Mouse (Mus musculus) lung, embryonic 16.5 days (tissue): ENCODE results near the gene Ms4a4b. TPM values are rescaled to one million over a fixed set of nuclear protein-coding genes. Genes with fewer than 3 reads are reported as not detected.
"Not testable (repeated sequence)": the region's sequence is repeated elsewhere in the genome, so short reads cannot be mapped to it uniquely, and the experiment has no call there.

Source experiments
- ATAC-seq: fragments of 200-750 bp; cut with Nextera tagmentation; 2 replicates; pipeline ENCODE4 v1.8.0; 2017; ENCODE audit warnings: low read depth, mild to moderate bottlenecking, moderate library complexity
- H3K27ac ChIP-seq: fragments of 300-500 bp; sonication (generic); 2 replicates; pipeline ENCODE4 v1.5.1; 2014; ENCODE audit warnings: mild to moderate bottlenecking, control low read depth, low read length
- H3K27me3 ChIP-seq: fragments of 300-500 bp; sonication (generic); 2 replicates; pipeline ENCODE4 v1.6.1; 2014; ENCODE audit warnings: low read depth, low read length, mixed read lengths; ENCODE audit not compliant: control insufficient read depth, insufficient read depth
- H3K36me3 ChIP-seq: fragments of 300-500 bp; sonication (generic); 2 replicates; pipeline ENCODE4 v1.6.1; 2014; ENCODE audit warnings: low read length; ENCODE audit not compliant: control insufficient read depth, insufficient read depth
- H3K4me1 ChIP-seq: fragments of 300-500 bp; sonication (generic); replicated peaks from 2 replicates; pipeline ENCODE4 v1.6.1; 2014; ENCODE audit warnings: low read length, mixed read lengths; ENCODE audit not compliant: control insufficient read depth, insufficient read depth
- H3K4me2 ChIP-seq: fragments of 300-500 bp; sonication (generic); 2 replicates; pipeline ENCODE4 v1.6.1; 2014; ENCODE audit warnings: low read depth, low read length, control low read depth
- H3K4me3 ChIP-seq: fragments of 300-500 bp; sonication (generic); 2 replicates; pipeline ENCODE4 v1.5.1; 2014; ENCODE audit warnings: mild to moderate bottlenecking, low read length, control low read depth
- H3K9ac ChIP-seq: fragments of 300-500 bp; sonication (generic); 2 replicates; pipeline ENCODE4 v1.6.1; 2014; ENCODE audit warnings: low read length, control low read depth
- H3K9me3 ChIP-seq: fragments of 300-500 bp; sonication (generic); 2 replicates; pipeline ENCODE4 v1.6.1; 2016; ENCODE audit warnings: low read length; ENCODE audit not compliant: control insufficient read depth
- WGBS: fragments of 180-500 bp; shearing (Covaris S2); extraction: QIAGEN DNeasy Blood & Tissue Kit; methylation state at CpG from one replicate; pipeline ENCODE4 v1.1.7; 2014; 5-methylcytosine and 5-hydroxymethylcytosine counted together
- polyA plus RNA-seq: library from polyadenylated mRNA; unstranded; fragments of >200 nt; fragmentation: Nextera tagmentation; extraction: Ambion mirVana; gene quantifications from 2 replicates; pipeline ENCODE4 v1.2.1, GENCODE M21; 2015

The Ms4a4b gene
- polyA plus RNA-seq, 1 experiment from 2014 or later = 0.30 TPM

DNA sequence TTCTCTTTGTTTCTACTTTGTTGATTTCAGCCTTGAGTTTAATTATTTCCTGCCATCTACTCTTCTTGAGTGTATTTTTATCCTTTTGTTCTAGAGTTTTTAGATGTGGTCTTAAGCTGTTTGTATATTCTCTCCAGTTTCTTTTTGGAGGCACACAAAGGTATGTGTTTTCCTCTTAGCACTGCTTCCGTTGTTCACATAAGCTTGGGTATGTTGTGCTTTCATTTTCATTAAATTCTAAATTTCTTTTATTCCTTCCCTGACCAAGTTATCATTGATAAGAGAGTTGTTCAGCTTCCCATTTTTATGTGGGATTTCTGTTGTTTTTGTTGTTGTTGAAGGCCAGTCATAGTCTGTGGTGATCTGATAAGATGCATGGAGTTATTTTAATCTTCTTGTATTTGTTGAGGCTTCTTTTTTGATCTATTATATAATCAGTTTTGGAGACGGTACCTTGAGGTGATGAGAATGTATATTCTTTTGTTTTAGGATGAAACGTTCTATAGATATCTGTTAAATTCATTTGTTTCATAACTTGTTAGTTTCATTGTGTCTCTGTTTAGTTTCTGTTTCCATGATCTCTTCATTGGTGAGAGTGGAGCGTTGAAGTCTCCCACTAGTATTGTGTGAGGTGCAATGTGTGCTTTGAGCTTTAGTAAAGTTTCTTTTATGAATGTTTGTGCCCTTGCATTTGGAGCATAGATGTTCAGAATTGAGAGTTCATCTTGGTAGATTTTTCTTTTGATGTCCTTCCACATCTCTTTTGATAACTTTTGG, 8.1 kb upstream of the Ms4a4b start:
- Histone ChIP-seq H3K4me2 (no peak overlapping the region), H3K27ac (no peak overlapping the region), H3K9ac (no peak overlapping the region), H3K9me3 (no peaks in the 10 kb centered on the region), H3K27me3 (no peaks in the 10 kb centered on the region), H3K36me3 (no peaks in the 10 kb centered on the region), H3K4me1 (no peaks in the 10 kb centered on the region), H3K4me3 (no peak overlapping the region)
- ATAC-seq = no peak
- WGBS = 77% methylated on average over 4 of the region's 4 CpGs

DNA sequence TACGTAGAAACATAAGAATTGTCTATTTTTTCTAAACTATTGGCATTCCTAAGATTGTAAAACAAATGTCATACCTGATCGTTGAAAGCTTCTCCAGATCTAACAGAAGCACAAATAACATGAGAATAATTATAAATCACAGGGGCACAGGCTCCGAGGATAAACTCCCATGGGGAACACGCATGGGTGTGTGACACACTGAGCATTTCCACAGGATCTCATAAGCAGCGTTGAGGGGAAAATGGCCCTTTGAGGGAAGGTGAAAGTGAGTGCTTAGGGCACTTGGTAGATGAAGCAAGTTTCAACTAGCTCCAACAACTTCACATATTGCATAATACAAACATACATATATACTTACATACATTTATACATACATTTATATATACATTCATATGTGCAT, 611 bp downstream of the Ms4a4b start:
- Histone ChIP-seq H3K4me1 (no peaks in the 10 kb centered on the region), H3K4me2 (no peak overlapping the region), H3K9ac (no peak overlapping the region), H3K27me3 (no peaks in the 10 kb centered on the region), H3K4me3 (no peak overlapping the region), H3K9me3 (no peaks in the 10 kb centered on the region), H3K36me3 (no peaks in the 10 kb centered on the region), H3K27ac (no peak overlapping the region)
- WGBS = 82% methylated on average over 5 of the region's 5 CpGs
- no peak for ATAC-seq

DNA sequence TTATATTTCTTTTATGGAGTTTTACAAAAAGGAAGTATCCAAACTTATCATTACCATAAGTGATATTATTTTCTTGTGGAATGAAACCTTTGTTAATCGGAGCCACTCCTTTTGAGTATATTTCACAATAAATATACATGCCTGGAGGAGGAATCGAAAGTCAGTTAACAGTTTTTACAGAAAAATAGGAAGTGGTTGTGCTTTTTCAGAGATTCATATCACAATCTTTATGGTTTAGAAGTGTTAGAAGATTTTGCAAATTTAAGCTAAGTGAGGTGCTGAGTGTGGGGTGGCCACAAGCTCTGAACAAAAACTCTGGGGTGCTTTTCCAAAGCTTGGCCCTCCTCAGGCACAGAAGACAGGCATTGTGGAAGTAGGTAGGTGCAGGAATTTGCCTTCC, 3.9 kb downstream of the Ms4a4b start:
- no peak overlapping the region for H3K27ac ChIP-seq
- 74% methylated on average over 2 of the region's 2 CpGs for WGBS

DNA sequence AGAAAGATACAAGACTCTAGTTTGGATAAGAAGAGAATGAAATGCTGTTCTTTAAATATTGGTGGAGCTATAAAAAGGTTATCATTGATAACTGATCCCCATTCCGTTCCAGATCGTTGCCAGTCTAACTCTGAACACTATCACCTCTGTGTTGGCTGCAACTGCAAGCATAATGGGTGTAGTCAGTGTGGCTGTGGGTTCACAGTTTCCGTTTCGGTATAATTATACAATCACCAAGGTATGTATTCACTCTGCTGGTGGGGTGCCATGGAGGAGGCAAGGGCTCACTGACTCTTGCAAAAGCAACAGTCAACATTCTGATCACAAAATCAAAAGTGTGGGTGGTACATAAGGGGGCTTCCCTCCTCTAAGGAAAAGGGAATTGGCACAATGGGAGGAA, 15.7 kb downstream of the Ms4a4b start:
- not testable (repeated sequence) for H3K9me3 ChIP-seq, H3K27me3 ChIP-seq, H3K27ac ChIP-seq, H3K36me3 ChIP-seq, H3K4me2 ChIP-seq, ATAC-seq, H3K4me3 ChIP-seq, H3K4me1 ChIP-seq, H3K9ac ChIP-seq
- 76% methylated on average over 2 of the region's 4 CpGs for WGBS

More for the DNA sequence above, 3.9 kb downstream of the Ms4a4b start:
- no peak overlapping the region for H3K4me2 ChIP-seq
- no peak overlapping the region for H3K4me3 ChIP-seq
- no peaks in the 10 kb centered on the region for H3K27me3 ChIP-seq
- ATAC-seq = no peak
- no peaks in the 10 kb centered on the region for H3K9me3 ChIP-seq
- no peaks in the 10 kb centered on the region for H3K4me1 ChIP-seq
- no peak overlapping the region for H3K9ac ChIP-seq
- no peaks in the 10 kb centered on the region for H3K36me3 ChIP-seq

DNA sequence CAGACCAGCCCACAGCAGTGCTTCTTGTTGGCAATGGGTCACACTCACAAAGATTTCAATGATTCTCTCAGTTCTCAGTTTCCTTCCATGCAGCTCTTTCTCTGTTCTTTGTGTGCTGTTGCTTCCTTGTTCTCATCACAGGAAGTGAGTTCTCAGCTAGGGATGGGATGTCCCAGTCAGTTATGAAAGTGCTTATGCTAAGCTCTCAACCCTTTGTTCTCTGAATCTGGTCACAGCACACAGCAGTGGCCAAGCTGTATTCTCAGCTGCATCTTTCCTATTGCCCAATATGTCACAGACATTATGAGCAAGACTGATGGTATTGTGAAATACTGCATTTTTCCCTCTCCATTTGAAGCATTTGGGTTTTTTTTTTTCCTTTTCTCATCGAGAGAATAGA, 21.4 kb downstream of the Ms4a4b start:
- H3K36me3 ChIP-seq, H3K27ac ChIP-seq, H3K4me3 ChIP-seq, H3K9ac ChIP-seq, H3K9me3 ChIP-seq, H3K27me3 ChIP-seq, ATAC-seq, H3K4me1 ChIP-seq, H3K4me2 ChIP-seq: not testable (repeated sequence)
- 54% methylated on average over 1 of the region's 1 CpGs for WGBS

DNA sequence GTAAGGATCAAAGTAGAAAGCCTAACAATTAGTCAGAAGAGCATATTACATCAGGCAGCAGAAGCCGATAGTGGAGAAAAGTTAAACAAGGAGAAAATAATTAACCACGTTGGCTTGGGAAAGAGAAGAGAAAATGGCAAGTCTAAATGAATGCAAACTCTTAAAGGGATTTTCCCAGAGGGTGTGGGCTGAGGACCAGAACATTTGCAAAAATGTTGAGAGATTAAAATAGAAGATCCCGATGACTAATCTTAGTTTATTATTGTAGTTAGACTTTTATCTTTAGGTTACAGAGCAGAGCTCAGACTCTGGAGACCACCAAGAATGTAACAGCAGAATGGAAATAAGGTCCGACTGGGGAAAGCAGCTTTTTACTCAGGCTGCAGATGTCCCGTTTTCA, 23.1 kb downstream of the Ms4a4b start:
- Histone ChIP-seq H3K4me3 (no peak overlapping the region), H3K36me3 (no peaks in the 10 kb centered on the region), H3K27me3 (no peaks in the 10 kb centered on the region), H3K9ac (no peak overlapping the region), H3K4me1 (no peaks in the 10 kb centered on the region), H3K4me2 (no peak overlapping the region), H3K9me3 (no peaks in the 10 kb centered on the region), H3K27ac (no peak overlapping the region)
- WGBS = 39% methylated on average over 5 of the region's 5 CpGs
- ATAC-seq = no peak

DNA sequence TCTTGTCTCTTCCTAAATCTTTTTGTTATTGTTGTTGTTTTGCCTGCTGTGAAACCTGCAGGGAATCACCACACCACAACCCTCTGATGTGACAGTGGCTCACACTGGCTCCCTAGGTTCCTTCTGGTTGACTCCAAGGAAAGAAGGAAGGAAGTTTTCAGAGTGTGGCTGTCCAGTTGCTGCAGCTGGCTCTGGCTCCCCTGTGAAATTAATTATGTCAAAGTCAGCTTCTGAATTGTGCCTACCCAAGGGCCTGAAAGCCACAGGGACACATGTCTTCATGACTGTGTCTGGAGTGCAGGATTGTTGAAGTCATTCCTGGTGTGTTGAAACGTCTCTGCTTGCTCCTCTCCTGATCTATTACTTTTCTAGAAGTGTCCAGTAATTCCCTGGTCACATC, 25.0 kb downstream of the Ms4a4b start:
- not testable (repeated sequence) for H3K4me2 ChIP-seq, H3K36me3 ChIP-seq, H3K9me3 ChIP-seq, ATAC-seq, H3K27me3 ChIP-seq, H3K4me1 ChIP-seq, H3K27ac ChIP-seq, H3K9ac ChIP-seq, H3K4me3 ChIP-seq
- WGBS = 43% methylated on average over 1 of the region's 1 CpGs

DNA sequence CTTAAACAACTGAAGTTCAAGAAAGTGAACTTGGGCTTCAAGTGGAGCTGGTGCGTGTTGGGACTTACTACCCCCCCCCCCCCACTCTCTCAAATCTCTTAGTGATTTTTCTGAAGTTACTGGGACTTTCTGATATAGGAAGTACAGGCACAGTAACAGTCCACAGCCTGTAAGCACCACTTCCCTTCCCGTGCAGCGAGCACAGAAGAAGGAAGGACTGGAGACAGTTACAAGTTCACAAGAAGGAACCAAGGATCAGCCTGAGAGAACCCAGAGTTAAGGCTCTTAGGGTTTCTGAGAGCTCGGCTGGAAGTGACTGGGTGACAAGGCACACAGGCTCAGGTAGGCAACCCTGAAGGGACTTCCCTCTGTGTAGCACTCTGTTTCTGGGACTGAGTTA, 25.9 kb downstream of the Ms4a4b start, which contains the start of gene Ms4a6c:
TSS of gene Ms4a6c (plus strand) at position 152 of the 400 bp plus-strand sequence.
- not testable (repeated sequence) for H3K9ac ChIP-seq, ATAC-seq, H3K4me3 ChIP-seq, H3K9me3 ChIP-seq, H3K36me3 ChIP-seq, H3K4me2 ChIP-seq, H3K27me3 ChIP-seq, H3K27ac ChIP-seq, H3K4me1 ChIP-seq
- 75% methylated on average over 4 of the region's 4 CpGs for WGBS

DNA sequence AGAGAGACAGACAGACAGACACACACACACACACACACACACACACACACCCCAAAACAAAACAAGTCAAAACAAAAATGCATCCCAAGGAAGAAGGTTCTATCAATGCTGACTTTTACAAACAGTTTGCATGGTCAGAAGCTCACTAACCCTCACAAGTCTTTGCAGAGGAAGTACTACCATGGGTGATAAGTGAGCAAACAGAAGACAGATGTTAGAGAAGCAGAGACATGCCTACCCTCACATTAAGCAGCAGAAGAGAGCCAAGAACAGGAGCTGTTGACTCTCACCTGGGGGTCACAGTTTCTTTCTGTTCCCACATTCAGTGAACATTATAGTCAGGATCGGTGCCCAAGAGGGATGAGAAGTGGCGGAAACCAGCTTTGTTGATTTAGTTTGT, 36.4 kb downstream of the Ms4a4b start:
- Histone ChIP-seq H3K4me3 (no peak overlapping the region), H3K4me2 (no peak overlapping the region), H3K36me3 (no peaks in the 10 kb centered on the region), H3K27ac (no peak overlapping the region), H3K4me1 (no peaks in the 10 kb centered on the region), H3K9me3 (no peaks in the 10 kb centered on the region), H3K27me3 (no peaks in the 10 kb centered on the region), H3K9ac (no peak overlapping the region)
- ATAC-seq = no peak
- 64% methylated on average over 2 of the region's 2 CpGs for WGBS

DNA sequence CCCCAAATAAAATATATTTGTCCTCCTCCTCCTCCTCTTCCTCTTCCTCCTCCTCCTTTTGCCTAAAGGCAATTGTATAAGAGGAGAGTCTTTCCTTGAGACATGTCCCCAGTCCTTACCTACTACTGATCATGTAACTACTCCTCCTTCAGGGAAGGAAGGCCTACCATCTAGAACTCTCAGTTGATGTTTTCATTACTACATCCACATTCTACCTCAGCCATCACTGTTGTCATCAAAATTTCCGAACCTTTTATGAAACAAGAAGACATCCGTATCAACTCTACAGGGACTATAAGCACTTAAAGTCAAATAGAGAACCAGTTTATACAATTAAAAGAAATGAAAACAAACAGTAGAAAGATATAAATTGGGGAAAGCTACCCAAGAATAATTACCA, 39.3 kb downstream of the Ms4a4b start:
- 79% methylated on average over 2 of the region's 2 CpGs for whole genome bisulfite sequencing
- Histone ChIP-seq H3K4me3 (no peak overlapping the region), H3K9ac (no peak overlapping the region), H3K27ac (no peak overlapping the region), H3K36me3 (no peaks in the 10 kb centered on the region), H3K4me1 (no peaks in the 10 kb centered on the region), H3K4me2 (no peak overlapping the region), H3K9me3 (no peaks in the 10 kb centered on the region), H3K27me3 (no peaks in the 10 kb centered on the region)
- ATAC-seq = no peak
